Mouse (Mus musculus): ENCODE measurements around the gene Ttc28.

The Ttc28 gene

GRCm38 (mm10) chr5:111170383-111170782 lies 290.8 kb downstream of the Ttc28 start:
- no peak for DNase-seq (ENCODE audit: low read depth)

DNA sequence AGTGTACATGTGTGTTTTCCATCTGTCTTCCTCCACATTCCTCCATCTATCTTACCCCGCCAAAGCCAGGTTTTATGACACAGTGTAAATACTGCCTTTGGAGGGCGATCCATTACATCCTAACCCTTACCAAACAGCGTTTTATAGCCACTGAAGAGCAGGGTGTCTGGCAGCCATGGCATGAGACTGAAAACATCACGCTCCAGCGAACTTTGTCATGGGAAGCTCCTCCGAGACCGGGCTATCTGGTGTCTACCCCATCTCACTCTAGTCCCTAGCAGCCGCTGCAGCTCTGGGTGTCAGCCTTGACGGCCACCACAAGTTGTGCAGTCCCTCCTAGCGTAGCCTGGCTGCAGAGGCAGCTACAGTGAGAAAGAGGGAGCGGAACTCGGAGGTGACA lies 295.8 kb downstream of the Ttc28 start:
- no peak for DNase-seq (ENCODE audit: low read depth)

DNA sequence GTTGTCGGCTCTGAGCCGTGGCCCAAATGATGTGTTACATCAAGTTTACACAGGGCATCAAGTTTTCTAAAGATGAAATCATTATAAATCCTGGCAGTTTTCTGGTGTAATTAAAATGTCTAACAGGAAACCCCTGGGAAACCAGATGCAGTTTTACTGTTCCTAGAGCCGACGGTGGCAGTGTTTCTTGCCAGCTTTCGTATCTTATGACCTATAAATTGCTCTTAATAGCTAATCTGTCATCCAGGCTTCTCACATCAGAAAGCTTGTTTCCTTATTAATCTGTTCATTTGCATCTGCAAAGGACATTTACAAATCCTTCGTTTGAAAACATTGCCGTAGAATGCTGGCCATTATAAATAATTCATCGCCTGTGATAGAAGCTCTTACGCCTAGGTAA lies 296.2 kb downstream of the Ttc28 start:
- DNase-seq (ENCODE audit: low read depth), result no peak

- peak; percentile 74 for DNase-seq (ENCODE audit: low read depth)
Measured at GRCm38 (mm10) chr5:111176441-111176840, 296.8 kb downstream of the Ttc28 start.

- DNase-seq (ENCODE audit: low read depth), result peak; percentile 91
Measured at GRCm38 (mm10) chr5:111178324-111179076, 298.9 kb downstream of the Ttc28 start.

- no peak for DNase-seq (ENCODE audit: low read depth)
Measured at GRCm38 (mm10) chr5:111179651-111180050, 300.0 kb downstream of the Ttc28 start.

GRCm38 (mm10) chr5:111180091-111181053 lies 300.8 kb downstream of the Ttc28 start:
- no peak for DNase-seq (ENCODE audit: low read depth)

- DNase-seq (ENCODE audit: low read depth), result no peak
Measured at GRCm38 (mm10) chr5:111181204-111181912, 301.8 kb downstream of the Ttc28 start.

DNA sequence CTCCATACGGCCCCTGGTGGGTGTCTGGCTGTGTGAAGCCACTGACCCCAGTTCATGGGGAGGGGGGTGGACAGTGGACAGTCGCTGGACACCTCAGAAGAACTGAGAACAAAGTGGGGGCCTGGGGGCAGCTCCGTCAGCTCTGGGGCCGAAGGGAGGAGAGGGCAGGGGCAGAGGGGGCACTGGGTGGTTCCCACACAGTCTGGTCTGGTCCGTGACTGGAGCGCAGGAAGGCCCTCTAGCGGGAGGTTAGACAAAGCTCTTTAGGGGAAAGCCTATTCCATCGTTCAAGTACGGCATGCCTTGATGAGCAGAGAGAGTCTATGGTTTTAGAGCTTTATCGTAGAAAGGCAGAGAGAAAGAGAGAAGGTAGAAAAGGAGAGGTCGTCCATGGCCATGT lies 307.0 kb downstream of the Ttc28 start:
- no peak for DNase-seq (ENCODE audit: low read depth)

DNA sequence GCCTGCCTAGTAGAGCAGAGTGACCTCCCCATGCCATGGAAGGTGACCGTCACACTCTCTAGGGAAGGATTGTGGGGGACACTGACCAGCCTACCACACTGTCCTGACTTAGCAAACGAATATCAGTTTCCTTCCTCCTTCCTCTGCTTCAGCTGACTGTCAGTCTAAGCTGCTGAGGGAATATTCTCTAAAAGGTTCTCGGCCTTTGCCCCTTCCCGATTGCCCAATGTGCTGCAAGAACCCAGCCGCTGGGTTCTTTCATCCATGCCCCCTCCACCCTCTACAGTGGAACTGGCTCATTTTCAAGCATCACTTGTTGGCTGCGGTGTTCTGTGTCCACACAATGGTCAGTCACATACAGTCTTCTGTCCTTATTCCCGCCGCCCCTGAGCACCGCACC lies 312.4 kb downstream of the Ttc28 start:
- DNase-seq (ENCODE audit: low read depth), result no peak

GRCm38 (mm10) chr5:111194829-111195228 lies 315.2 kb downstream of the Ttc28 start:
- DNase-seq (ENCODE audit: low read depth), result peak; percentile 41

DNA sequence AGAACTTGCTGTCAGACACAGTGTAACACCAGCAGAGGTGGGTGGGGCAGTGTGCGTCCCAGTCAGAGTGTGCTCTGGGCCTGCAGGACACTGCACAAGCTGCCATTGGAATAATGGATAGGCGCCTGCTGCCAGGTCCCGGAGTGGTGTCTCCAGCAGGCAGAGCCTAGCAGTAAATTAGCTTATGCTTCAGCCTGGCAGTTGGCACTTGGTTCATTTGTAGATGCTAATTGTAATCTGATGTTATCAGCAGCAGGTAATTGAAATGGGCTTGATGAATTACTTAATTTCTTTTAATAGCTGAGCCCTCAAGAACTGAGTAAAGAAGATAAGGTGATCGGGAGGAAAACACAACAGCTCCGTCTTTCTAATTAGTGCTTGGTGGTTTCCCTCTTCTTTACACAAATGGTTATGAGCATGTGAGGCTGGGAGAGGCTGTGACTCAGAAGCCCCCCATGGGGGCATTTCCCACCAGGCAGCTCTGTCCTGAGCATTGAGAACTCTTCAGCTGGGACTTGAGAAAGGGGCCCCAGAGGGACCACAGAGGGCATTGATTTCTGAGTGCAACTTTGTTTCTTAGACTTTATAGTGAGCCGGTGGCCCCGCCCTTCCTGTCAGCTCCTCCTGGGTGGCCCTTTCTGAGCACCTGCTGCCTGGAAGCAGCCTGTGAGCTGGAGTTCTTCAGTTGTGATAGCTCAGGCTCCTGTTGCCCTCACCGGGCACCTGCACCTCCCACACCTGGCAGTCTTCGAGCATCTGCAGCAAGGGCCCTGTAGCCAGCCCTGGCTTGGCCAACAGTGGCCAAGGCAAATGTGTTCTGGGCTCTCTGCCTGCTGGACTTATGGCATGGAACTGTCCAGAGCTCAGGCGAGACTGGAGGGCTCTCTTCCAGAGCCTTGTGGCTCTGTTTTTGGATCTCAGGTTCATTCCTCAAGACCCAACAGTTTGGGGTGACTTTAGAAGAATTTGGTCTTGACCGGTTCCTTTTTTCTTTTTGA lies 316.2 kb downstream of the Ttc28 start:
- DNase-seq (ENCODE audit: low read depth), result peak; percentile 67

DNA sequence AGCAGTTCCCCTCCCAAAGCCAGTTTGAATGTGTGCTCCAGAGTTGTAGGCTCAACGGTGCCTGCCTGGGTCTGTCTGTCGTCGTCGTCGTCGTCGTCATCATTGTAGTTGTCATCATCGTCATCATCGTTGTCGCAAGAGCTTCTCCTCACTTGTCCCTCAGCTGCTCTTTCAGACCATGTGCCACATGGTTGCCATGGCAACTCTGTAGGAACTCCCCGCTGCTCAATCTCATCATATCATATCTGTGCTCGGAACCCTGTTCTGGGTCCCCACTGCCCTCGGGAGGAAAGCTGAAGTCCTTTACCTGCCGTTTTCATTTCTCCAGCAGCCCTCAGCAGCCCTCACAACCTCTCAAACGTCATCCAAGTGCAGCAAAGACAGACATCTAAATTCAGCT lies 318.1 kb downstream of the Ttc28 start:
- no peak for DNase-seq (ENCODE audit: low read depth)

DNA sequence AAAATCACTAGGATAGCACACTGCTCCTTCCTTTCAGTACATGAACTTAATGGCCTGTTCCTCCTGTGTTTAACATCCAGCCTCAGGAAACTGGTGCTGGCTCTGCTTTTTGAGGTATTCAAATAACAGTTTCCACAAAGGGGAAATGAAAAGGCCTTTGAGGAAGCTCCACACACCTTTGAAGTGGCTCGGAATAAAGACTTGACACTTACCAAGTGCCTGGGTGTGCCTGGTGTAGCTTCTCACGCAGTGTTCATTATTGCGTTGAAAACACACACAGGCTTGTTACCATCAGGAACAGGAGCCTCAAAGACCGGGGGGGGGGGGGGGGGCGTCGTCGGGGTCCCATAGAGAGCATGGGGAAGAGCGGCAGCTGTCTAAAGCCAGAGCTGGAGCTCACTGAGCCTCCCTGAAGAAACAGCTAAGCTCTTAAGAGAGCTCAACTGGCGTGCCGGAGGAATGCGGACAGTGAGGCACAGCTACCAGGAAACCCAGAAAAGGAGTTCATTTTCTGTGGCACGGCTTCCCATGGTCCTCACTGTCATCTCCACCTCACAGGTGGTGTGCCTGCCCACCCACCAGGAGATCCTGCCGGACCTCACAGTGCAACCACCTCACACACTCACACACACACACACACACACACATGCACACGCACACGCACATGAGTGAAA lies 320.7 kb downstream of the Ttc28 start:
- DNase-seq (ENCODE audit: low read depth), result peak; percentile 78

DNA sequence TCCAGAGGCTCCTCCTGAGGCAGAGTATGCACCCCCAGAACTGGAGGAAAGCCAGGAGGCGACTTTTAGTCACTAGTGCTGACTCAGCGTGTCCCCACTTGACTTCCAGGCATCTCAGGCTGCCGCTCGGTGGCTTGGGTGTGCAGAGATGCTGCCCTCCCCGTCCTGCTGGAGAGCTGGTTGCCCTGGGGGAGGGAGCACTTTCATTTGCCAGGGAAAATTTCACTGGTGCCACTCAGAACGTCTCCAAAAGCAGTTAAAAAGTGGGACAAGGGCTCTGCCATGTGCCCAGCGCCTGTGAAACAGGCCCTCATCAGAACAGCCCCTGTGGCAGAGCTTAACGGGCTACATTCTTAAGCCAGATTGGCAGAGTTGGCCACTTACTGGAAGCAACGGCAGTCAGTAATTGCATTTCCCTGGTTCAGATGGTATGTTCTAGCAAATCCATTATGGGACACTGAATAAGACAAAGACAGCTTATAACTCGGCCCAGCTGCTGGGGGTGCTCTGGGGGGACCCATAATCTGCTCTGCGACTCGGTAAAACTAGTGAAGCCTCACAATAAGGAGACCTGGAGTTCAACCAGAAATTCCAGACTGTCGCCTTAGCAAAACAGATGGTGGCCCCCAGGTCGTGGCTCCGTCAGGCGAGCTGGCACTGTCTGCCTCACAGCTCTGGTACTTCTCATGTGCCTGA lies 321.5 kb downstream of the Ttc28 start:
- DNase-seq (ENCODE audit: low read depth), result no peak

DNA sequence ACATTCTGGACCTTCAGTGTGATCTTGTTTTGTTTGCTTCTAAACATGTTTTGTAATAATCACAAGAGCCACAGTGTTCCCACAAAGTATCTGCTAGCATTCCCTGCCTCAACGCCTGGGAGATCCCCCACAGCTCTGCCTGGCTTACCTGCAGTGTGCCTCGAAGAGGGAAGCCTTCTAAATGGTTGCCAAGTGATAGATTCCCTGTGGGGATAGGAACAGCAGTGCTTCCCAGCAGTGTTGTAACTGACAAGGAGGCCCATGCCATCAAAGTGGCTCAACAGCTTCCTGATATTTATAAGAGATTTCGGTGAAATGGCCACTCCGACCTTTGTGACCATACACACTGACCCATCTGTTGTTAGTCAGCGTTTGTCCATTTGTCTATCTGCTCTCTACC lies 324.6 kb downstream of the Ttc28 start:
- no peak for DNase-seq (ENCODE audit: low read depth)

DNA sequence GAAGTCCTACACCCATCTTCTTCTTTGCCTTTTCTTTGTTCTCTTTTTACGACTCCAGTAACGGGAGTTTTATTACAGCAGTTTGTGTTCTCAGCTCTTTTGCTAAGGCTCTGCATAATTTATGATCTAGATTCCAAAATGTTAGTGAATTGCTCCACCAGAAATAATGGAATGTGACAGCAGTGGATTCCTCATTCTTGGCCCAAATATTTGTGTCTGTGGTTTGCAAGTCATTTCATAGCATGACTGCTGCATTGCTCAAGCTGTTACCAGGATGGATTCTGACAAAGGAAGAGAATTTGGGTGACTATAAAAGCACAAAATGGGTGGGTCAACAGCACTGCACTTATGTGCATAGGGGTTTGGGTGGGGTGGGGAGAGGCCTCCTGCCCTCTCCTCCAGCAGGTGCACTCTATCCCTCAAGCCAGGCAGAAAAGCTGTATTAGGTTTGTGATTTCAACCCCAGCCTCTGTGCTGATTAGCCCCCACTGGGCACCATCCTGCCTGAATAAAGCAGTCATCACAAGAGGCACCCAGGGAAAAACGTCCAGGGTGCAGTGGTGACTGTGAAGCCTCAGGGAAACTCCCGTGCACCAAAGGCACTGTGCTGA lies 325.5 kb downstream of the Ttc28 start:
- DNase-seq (ENCODE audit: low read depth), result no peak

DNA sequence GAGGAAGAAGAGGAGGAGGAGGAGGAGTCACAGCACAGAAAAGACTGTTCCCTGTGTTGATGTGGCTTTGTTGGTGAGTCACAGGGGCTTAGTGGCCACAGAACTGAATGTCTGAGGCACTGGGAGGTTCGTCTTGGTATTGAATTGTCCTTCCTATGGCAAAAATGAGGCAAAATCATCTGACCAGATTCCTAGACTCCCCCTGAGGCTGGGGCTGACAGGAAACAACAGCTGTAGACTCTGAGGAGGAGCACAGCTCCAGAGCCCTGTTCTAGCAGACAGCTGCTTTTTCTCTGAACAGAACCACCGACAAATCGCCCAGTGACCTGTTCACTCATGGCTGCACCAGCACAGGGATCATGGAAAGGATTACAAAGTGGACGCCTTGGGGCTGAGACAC lies 326.2 kb downstream of the Ttc28 start:
- no peak for DNase-seq (ENCODE audit: low read depth)

DNA sequence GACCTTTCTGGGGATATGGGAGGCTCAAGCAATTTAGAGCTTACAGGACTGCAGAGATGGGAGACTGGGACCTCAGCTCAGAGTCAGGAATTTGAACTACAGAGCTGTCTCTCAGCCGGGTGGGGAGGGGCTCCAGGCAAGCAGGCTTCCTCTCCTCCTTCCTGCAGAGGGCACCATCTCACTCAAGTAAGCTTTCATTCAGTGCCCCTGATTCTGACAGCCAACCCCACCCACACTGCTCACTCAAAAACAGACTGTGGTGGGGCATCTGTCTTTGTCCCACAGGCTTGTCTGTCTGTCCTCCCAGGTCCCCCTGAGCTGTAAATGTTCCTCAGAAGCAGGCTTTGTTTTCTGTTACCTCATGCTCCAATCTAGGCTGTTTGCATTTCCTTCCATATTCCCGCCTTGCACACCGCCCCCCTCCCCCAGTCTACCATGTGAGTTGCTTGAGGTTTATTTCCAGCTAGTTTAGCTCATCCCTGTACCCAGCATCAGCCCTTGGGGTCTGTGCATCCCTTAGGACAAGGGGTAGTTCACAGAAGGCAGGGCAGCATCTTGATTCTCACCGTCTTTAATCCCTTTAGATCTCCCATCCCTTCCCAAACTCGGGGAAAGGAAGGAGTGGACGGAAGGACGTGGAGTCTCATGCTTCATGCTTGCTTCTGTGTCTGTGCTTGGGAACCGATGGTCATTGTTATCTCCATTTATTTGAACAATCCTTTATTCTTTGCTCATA lies 328.5 kb downstream of the Ttc28 start:
- peak; percentile 63 for DNase-seq (ENCODE audit: low read depth)
